Mouse (Mus musculus): ENCODE data around the gene Syce1. TPM values are rescaled to one million over a fixed set of nuclear protein-coding genes. Genes with fewer than 3 reads are reported as not detected.

The Syce1 gene
- polyA plus RNA-seq, 1 experiment from 2014 or later, result 0.34 TPM

- Histone ChIP-seq H3K9me3 (ENCODE audit: control insufficient read depth, low read length) (no peaks in the 10 kb centered on the region), H3K36me3 (ENCODE audit: control insufficient read depth, insufficient read depth) (no peaks in the 10 kb centered on the region), H3K27ac (ENCODE audit: low read length) (peak within 1 kb of the TSS; percentile 38), H3K4me3 (replicated peaks; ENCODE audit: low read length) (peak within 1 kb of the TSS; percentile 55), H3K4me2 (ENCODE audit: low read length) (peak within 1 kb of the TSS; percentile 76), H3K27me3 (replicated peaks; ENCODE audit: control insufficient read depth, insufficient read depth, low read length) (peaks cover 9% of the 10 kb centered on the region), H3K4me1 (replicated peaks; ENCODE audit: control insufficient read depth, insufficient read depth, low read length) (peaks cover 10% of the 10 kb centered on the region), H3K9ac (replicated peaks; ENCODE audit: low read depth, low read length) (peak within 1 kb of the TSS; percentile 57)
- WGBS, result under 1% methylated on average over 21 of the region's 21 CpGs
- ATAC-seq, result peak; percentile 94
Measured at GRCm38 (mm10) chr7:140821653-140822329, 34.1 kb upstream of the Syce1 start, which contains the start of gene Zfp941. Zfp941 (minus strand) TSS chr7:140822178.

GRCm38 (mm10) chr7:140821305-140821652 lies 33.6 kb upstream of the Syce1 start:
- H3K9ac ChIP-seq (replicated peaks; ENCODE audit: low read depth, low read length), result peak overlapping the region; percentile 57
- 39% methylated on average over 5 of the region's 5 CpGs for WGBS
- no peaks in the 10 kb centered on the region for H3K9me3 ChIP-seq (ENCODE audit: control insufficient read depth, low read length)
- H3K4me2 ChIP-seq (ENCODE audit: low read length), result peak overlapping the region; percentile 76
- H3K4me1 ChIP-seq (replicated peaks; ENCODE audit: control insufficient read depth, insufficient read depth, low read length), result peaks cover 10% of the 10 kb centered on the region
- H3K4me3 ChIP-seq (replicated peaks; ENCODE audit: low read length), result peak overlapping the region; percentile 55
- peaks cover 9% of the 10 kb centered on the region for H3K27me3 ChIP-seq (replicated peaks; ENCODE audit: control insufficient read depth, insufficient read depth, low read length)
- no peaks in the 10 kb centered on the region for H3K36me3 ChIP-seq (ENCODE audit: control insufficient read depth, insufficient read depth)
- H3K27ac ChIP-seq (ENCODE audit: low read length), result peak overlapping the region; percentile 38
- peak; percentile 71 for ATAC-seq

- no peak overlapping the region for H3K4me2 ChIP-seq (ENCODE audit: low read length)
- no peak for ATAC-seq
- H3K27ac ChIP-seq (ENCODE audit: low read length), result no peak overlapping the region
- H3K9me3 ChIP-seq (ENCODE audit: control insufficient read depth, low read length), result no peaks in the 10 kb centered on the region
- H3K36me3 ChIP-seq (ENCODE audit: control insufficient read depth, insufficient read depth), result no peaks in the 10 kb centered on the region
- peaks cover 4% of the 10 kb centered on the region; the same call in 1 of the 2 replicates for H3K27me3 ChIP-seq (replicated peaks; ENCODE audit: control insufficient read depth, insufficient read depth, low read length)
- no peak overlapping the region for H3K4me3 ChIP-seq (replicated peaks; ENCODE audit: low read length)
- WGBS, result 56% methylated on average over 4 of the region's 4 CpGs
- H3K9ac ChIP-seq (replicated peaks; ENCODE audit: low read depth, low read length), result no peak overlapping the region
- H3K4me1 ChIP-seq (replicated peaks; ENCODE audit: control insufficient read depth, insufficient read depth, low read length), result peaks cover 10% of the 10 kb centered on the region
Measured at GRCm38 (mm10) chr7:140820173-140820572, 32.5 kb upstream of the Syce1 start.

GRCm38 (mm10) chr7:140812850-140813249 lies 25.2 kb upstream of the Syce1 start:
- no peak overlapping the region for H3K4me3 ChIP-seq (replicated peaks; ENCODE audit: low read length)
- whole genome bisulfite sequencing, result 95% methylated on average over 12 of the region's 12 CpGs

GRCm38 (mm10) chr7:140811714-140812113 lies 24.1 kb upstream of the Syce1 start:
- H3K27me3 ChIP-seq (replicated peaks; ENCODE audit: control insufficient read depth, insufficient read depth, low read length), result no peaks in the 10 kb centered on the region
- no peak overlapping the region for H3K9ac ChIP-seq (replicated peaks; ENCODE audit: low read depth, low read length)
- H3K36me3 ChIP-seq (ENCODE audit: control insufficient read depth, insufficient read depth), result peaks cover 7% of the 10 kb centered on the region; the same call in 1 of the 2 replicates
- WGBS, result 79% methylated on average over 13 of the region's 13 CpGs
- ATAC-seq, result no peak
- H3K4me3 ChIP-seq (replicated peaks; ENCODE audit: low read length), result no peak overlapping the region
- no peaks in the 10 kb centered on the region for H3K4me1 ChIP-seq (replicated peaks; ENCODE audit: control insufficient read depth, insufficient read depth, low read length)
- no peak overlapping the region for H3K27ac ChIP-seq (ENCODE audit: low read length)
- H3K4me2 ChIP-seq (ENCODE audit: low read length), result no peak overlapping the region
- H3K9me3 ChIP-seq (ENCODE audit: control insufficient read depth, low read length), result no peaks in the 10 kb centered on the region

More at GRCm38 (mm10) chr7:140812850-140813249, 25.2 kb upstream of the Syce1 start:
- Histone ChIP-seq H3K4me2 (ENCODE audit: low read length) (no peak overlapping the region), H3K27me3 (replicated peaks; ENCODE audit: control insufficient read depth, insufficient read depth, low read length) (no peaks in the 10 kb centered on the region), H3K27ac (ENCODE audit: low read length) (no peak overlapping the region), H3K9ac (replicated peaks; ENCODE audit: low read depth, low read length) (no peak overlapping the region), H3K9me3 (ENCODE audit: control insufficient read depth, low read length) (no peaks in the 10 kb centered on the region), H3K36me3 (ENCODE audit: control insufficient read depth, insufficient read depth) (peaks cover 7% of the 10 kb centered on the region; the same call in 1 of the 2 replicates), H3K4me1 (replicated peaks; ENCODE audit: control insufficient read depth, insufficient read depth, low read length) (no peaks in the 10 kb centered on the region)
- no peak for ATAC-seq

- no peaks in the 10 kb centered on the region for H3K9me3 ChIP-seq (ENCODE audit: control insufficient read depth, low read length)
- WGBS, result 94% methylated on average over 6 of the region's 6 CpGs
- no peak overlapping the region for H3K27ac ChIP-seq (ENCODE audit: low read length)
- H3K36me3 ChIP-seq (ENCODE audit: control insufficient read depth, insufficient read depth), result peaks cover 7% of the 10 kb centered on the region; the same call in 1 of the 2 replicates
- no peak overlapping the region for H3K9ac ChIP-seq (replicated peaks; ENCODE audit: low read depth, low read length)
- H3K4me3 ChIP-seq (replicated peaks; ENCODE audit: low read length), result no peak overlapping the region
- no peak for ATAC-seq
- H3K27me3 ChIP-seq (replicated peaks; ENCODE audit: control insufficient read depth, insufficient read depth, low read length), result no peaks in the 10 kb centered on the region
- no peaks in the 10 kb centered on the region for H3K4me1 ChIP-seq (replicated peaks; ENCODE audit: control insufficient read depth, insufficient read depth, low read length)
- H3K4me2 ChIP-seq (ENCODE audit: low read length), result no peak overlapping the region
Measured at GRCm38 (mm10) chr7:140810496-140810895, 22.8 kb upstream of the Syce1 start.

GRCm38 (mm10) chr7:140805704-140806103 lies 18.1 kb upstream of the Syce1 start:
- H3K4me2 ChIP-seq (ENCODE audit: low read length), result no peak overlapping the region
- H3K9ac ChIP-seq (replicated peaks; ENCODE audit: low read depth, low read length), result no peak overlapping the region
- H3K4me3 ChIP-seq (replicated peaks; ENCODE audit: low read length), result no peak overlapping the region
- H3K36me3 ChIP-seq (ENCODE audit: control insufficient read depth, insufficient read depth), result no peaks in the 10 kb centered on the region
- H3K4me1 ChIP-seq (replicated peaks; ENCODE audit: control insufficient read depth, insufficient read depth, low read length), result no peaks in the 10 kb centered on the region
- ATAC-seq, result no peak
- H3K9me3 ChIP-seq (ENCODE audit: control insufficient read depth, low read length), result no peaks in the 10 kb centered on the region
- WGBS, result 18% methylated on average over 1 of the region's 1 CpGs
- no peak overlapping the region for H3K27ac ChIP-seq (ENCODE audit: low read length)
- no peaks in the 10 kb centered on the region for H3K27me3 ChIP-seq (replicated peaks; ENCODE audit: control insufficient read depth, insufficient read depth, low read length)

- no peaks in the 10 kb centered on the region for H3K27me3 ChIP-seq (replicated peaks; ENCODE audit: control insufficient read depth, insufficient read depth, low read length)
- no peak overlapping the region for H3K4me2 ChIP-seq (ENCODE audit: low read length)
- no peak for ATAC-seq
- no peak overlapping the region for H3K4me3 ChIP-seq (replicated peaks; ENCODE audit: low read length)
- no peaks in the 10 kb centered on the region for H3K9me3 ChIP-seq (ENCODE audit: control insufficient read depth, low read length)
- H3K27ac ChIP-seq (ENCODE audit: low read length), result no peak overlapping the region
- 65% methylated on average over 6 of the region's 6 CpGs for WGBS
- no peaks in the 10 kb centered on the region for H3K36me3 ChIP-seq (ENCODE audit: control insufficient read depth, insufficient read depth)
- H3K4me1 ChIP-seq (replicated peaks; ENCODE audit: control insufficient read depth, insufficient read depth, low read length), result no peaks in the 10 kb centered on the region
- H3K9ac ChIP-seq (replicated peaks; ENCODE audit: low read depth, low read length), result no peak overlapping the region
Measured at GRCm38 (mm10) chr7:140802629-140803028, 15.0 kb upstream of the Syce1 start.

GRCm38 (mm10) chr7:140798212-140798611 lies 10.6 kb upstream of the Syce1 start:
- Histone ChIP-seq H3K9me3 (ENCODE audit: control insufficient read depth, low read length) (no peaks in the 10 kb centered on the region), H3K4me2 (ENCODE audit: low read length) (no peak overlapping the region), H3K36me3 (ENCODE audit: control insufficient read depth, insufficient read depth) (no peaks in the 10 kb centered on the region), H3K4me1 (replicated peaks; ENCODE audit: control insufficient read depth, insufficient read depth, low read length) (no peaks in the 10 kb centered on the region), H3K9ac (replicated peaks; ENCODE audit: low read depth, low read length) (no peak overlapping the region), H3K27me3 (replicated peaks; ENCODE audit: control insufficient read depth, insufficient read depth, low read length) (no peaks in the 10 kb centered on the region), H3K27ac (ENCODE audit: low read length) (no peak overlapping the region), H3K4me3 (replicated peaks; ENCODE audit: low read length) (no peak overlapping the region)
- no peak for ATAC-seq
- 61% methylated on average over 2 of the region's 2 CpGs for WGBS

Measured in forebrain, embryonic 16.5 days (tissue).